10 mouse cellular contexts compared by ENCODE assay signal in the genomic region with DNA sequence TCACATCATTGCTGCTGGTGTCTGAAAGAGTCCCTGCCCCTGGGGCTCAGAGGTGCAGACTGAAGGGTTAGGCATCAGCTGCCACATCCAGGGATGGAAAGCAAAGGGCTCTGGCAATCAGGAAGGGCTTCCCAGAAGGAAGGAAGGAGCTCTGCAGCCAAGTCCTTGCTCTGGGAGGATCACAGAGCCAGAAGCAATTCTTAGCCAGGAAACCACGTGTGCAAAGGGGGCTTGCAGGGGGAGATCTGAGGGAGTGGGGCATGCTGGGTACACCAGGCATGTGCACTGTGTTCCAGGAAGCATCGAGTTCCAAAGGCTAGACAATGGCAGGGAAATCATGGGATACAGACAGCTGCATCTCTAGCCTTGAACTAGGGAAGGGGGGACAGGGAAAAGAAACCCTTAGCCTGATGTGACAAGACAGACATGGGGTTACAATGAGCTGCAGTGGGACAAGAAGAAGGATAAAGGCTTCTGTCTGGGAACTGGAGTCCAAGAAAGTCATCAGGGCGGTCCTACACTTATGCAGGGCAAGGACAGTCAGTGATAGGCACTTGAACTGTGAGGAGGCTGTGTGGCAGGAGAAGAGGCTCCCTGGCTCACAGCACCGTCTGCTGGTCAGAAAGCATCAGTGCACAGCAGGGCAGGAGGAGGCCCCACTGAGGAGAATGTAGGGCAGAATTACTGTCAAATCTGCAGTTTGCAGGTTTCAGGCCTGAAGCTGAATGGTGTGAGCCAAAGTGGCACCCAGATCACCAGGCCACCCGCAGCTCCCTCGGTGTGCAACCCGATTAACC. TPM values are rescaled to one million over a fixed set of nuclear protein-coding genes. Genes with fewer than 3 reads are reported as not detected.
DNase-seq lines count a peak whose midpoint lies in the region; ATAC-seq and TF ChIP-seq lines count a peak whose summit lies in the region.
"Not testable (repeated sequence)": the region's sequence is repeated elsewhere in the genome, so short reads cannot be mapped to it uniquely, and the experiment has no call there.
"Had no signal": no experiment of that assay in that cellular context is flagged by ENCODE, and none has a peak within 500 bp of the region (broad histone marks: within the 10 kb centered on the region; RNA-seq: fewer than 3 reads in every experiment).

No protein-coding gene starts in this region.

- H3K27me3 ChIP-seq in embryonic facial prominence, embryonic 11.5 days (ENCODE audit: control insufficient read depth, insufficient read depth, low read length); kidney, embryonic 16.5 days (ENCODE audit: insufficient read depth, low read length); limb, embryonic 11.5 days (ENCODE audit: control insufficient read depth, insufficient read depth, low read length); midbrain, embryonic 14.5 days (ENCODE audit: control insufficient read depth, insufficient read depth, low read length): not testable (repeated sequence)

- H3K9ac ChIP-seq in embryonic facial prominence, embryonic 11.5 days (replicated peaks; ENCODE audit: low read length); kidney, embryonic 16.5 days (replicated peaks; ENCODE audit: low read length); limb, embryonic 11.5 days (ENCODE audit: low read length); midbrain, embryonic 14.5 days (replicated peaks; ENCODE audit: low read length): not testable (repeated sequence)

- H3K27ac ChIP-seq in bone marrow macrophage, adult 2 months (ENCODE audit: insufficient read depth, low read depth, low read length); embryonic facial prominence, embryonic 11.5 days (replicated peaks; ENCODE audit: low read depth, low read length); kidney, embryonic 16.5 days (ENCODE audit: low read length); limb, embryonic 11.5 days (replicated peaks; ENCODE audit: low read depth, low read length); midbrain, embryonic 14.5 days (replicated peaks; ENCODE audit: low read depth, low read length): not testable (repeated sequence)

- H3K4me2 ChIP-seq in embryonic facial prominence, embryonic 11.5 days (ENCODE audit: low read depth, low read length); kidney, embryonic 16.5 days (replicated peaks; ENCODE audit: low read depth, low read length); limb, embryonic 11.5 days (ENCODE audit: low read depth, severe bottlenecking); midbrain, embryonic 14.5 days (ENCODE audit: low read length): not testable (repeated sequence)

- not testable (repeated sequence) for H3K36me3 ChIP-seq in embryonic facial prominence, embryonic 11.5 days (replicated peaks; ENCODE audit: control insufficient read depth, insufficient read depth, low read depth, low read length); kidney, embryonic 16.5 days (ENCODE audit: insufficient read depth, low read length); limb, embryonic 11.5 days (ENCODE audit: control insufficient read depth, insufficient read depth, low read length); midbrain, embryonic 14.5 days (ENCODE audit: control insufficient read depth, insufficient read depth, low read length)

- not testable (repeated sequence) for TF ChIP-seq POLR2A in bone marrow macrophage, adult 2 months (IDR thresholded peaks at IDR 0.05; ENCODE audit: borderline replicate concordance, low read depth, low read length)

- not testable (repeated sequence) for ATAC-seq in embryonic facial prominence, embryonic 11.5 days (replicated peaks; ENCODE audit: insufficient number of reproducible peaks, low FRiP score, low TSS enrichment, low read depth); limb, embryonic 11.5 days (ENCODE audit: insufficient number of reproducible peaks, low FRiP score, low TSS enrichment, low read depth); midbrain, embryonic 14.5 days (ENCODE audit: low FRiP score, low TSS enrichment)
- ATAC-seq in kidney, embryonic 16.5 days (ENCODE audit: low FRiP score, low TSS enrichment) = 0 out of 2 replicates have a peak, but pooled peaks have one; percentile 39

- H3K4me1 ChIP-seq in bone marrow macrophage, adult 2 months (ENCODE audit: control insufficient read depth, insufficient read depth, low read length); embryonic facial prominence, embryonic 11.5 days (ENCODE audit: control insufficient read depth, insufficient read depth, low read length); kidney, embryonic 16.5 days (ENCODE audit: insufficient read depth, low read length); limb, embryonic 11.5 days (ENCODE audit: control insufficient read depth, insufficient read depth, low read length); midbrain, embryonic 14.5 days (ENCODE audit: control insufficient read depth, insufficient read depth, low read length): not testable (repeated sequence)

- DNase-seq in B cell, adult 2 months = peak; percentile 58 to 64
- peak; percentile 46 for DNase-seq in embryonic facial prominence, embryonic 11.5 days (ENCODE audit: low spot score)
- DNase-seq in heart, adult 8-10 months (ENCODE audit: low spot score) = peak; percentile 71
- DNase-seq in limb, embryonic 11.5 days (ENCODE audit: low spot score) = peak; percentile 38
- peak; percentile 62 for DNase-seq in midbrain, embryonic 14.5 days
- peak; percentile 23 to 52 for DNase-seq in spleen, postnatal 14 days (ENCODE audit: low spot score in 2 of 2)

- TF ChIP-seq CTCF in bone marrow macrophage, adult 2 months (IDR thresholded peaks at IDR 0.05; ENCODE audit: low read depth, low read length) = peak; percentile 63

- H3K4me3 ChIP-seq in bone marrow macrophage, adult 2 months (ENCODE audit: insufficient read depth, low read length); embryonic facial prominence, embryonic 11.5 days (ENCODE audit: low read depth, low read length); kidney, embryonic 16.5 days (ENCODE audit: low read length); limb, embryonic 11.5 days (ENCODE audit: low read depth, low read length); midbrain, embryonic 14.5 days (replicated peaks; ENCODE audit: low read depth, low read length): not testable (repeated sequence)

- not testable (repeated sequence) for H3K9me3 ChIP-seq in embryonic facial prominence, embryonic 11.5 days (replicated peaks; ENCODE audit: control insufficient read depth, low read length); kidney, embryonic 16.5 days (ENCODE audit: low read length); limb, embryonic 11.5 days (ENCODE audit: control insufficient read depth, low read length); midbrain, embryonic 14.5 days (ENCODE audit: control insufficient read depth, low read length)

- 31% methylated on average over 7 of the region's 7 CpGs for WGBS in embryonic facial prominence, embryonic 11.5 days
- 29% methylated on average over 7 of the region's 7 CpGs for WGBS in kidney, embryonic 16.5 days
- WGBS in limb, embryonic 11.5 days = 28% methylated on average over 7 of the region's 7 CpGs
- WGBS in midbrain, embryonic 14.5 days = 36% methylated on average over 7 of the region's 7 CpGs

RNA-seq across cellular contexts. Expression of a gene that starts 14.3 kb away (rescaled TPM):
- polyA plus RNA-seq in bone marrow macrophage, adult 2 months (2012; ENCODE audit: insufficient read depth, insufficient read length, missing spikeins) = 161 and 193 TPM in 2 replicates
- polyA plus RNA-seq in embryonic facial prominence, embryonic 11.5 days (2014; fragmentation: Nextera tagmentation; extraction: Ambion mirVana) = 1.2 and 1.6 TPM in 2 replicates
- 1 to 10 TPM; 1.2 to 5.3 (median 1.3) TPM for total RNA-seq in heart, adult 8-10 months (2022)
- polyA plus RNA-seq in kidney, embryonic 16.5 days (2015; fragmentation: Nextera tagmentation; extraction: Ambion mirVana) = 1.3 TPM in 2 replicates
- 1.3 and 1.5 TPM in 2 replicates for polyA plus RNA-seq in limb, embryonic 11.5 days (2014; fragmentation: Nextera tagmentation; extraction: Ambion mirVana)
- polyA plus RNA-seq in midbrain, embryonic 14.5 days (2014; fragmentation: Nextera tagmentation; extraction: Ambion mirVana) = 0.28 and 1.0 TPM in 2 replicates

RNA-seq across cellular contexts. Expression of a gene that starts 34.3 kb away (rescaled TPM):
- polyA plus RNA-seq in bone marrow macrophage, adult 2 months (2012; ENCODE audit: insufficient read depth, insufficient read length, missing spikeins) = 66.8 and 71.4 TPM in 2 replicates
- polyA plus RNA-seq in embryonic facial prominence, embryonic 11.5 days (2014; fragmentation: Nextera tagmentation; extraction: Ambion mirVana) = 0.26 and 0.38 TPM in 2 replicates
- total RNA-seq in heart, adult 8-10 months (2022) = 1 to 10 TPM in 1 of 4 experiments, under 1 TPM in 3; 0.30 to 1.5 (median 0.69) TPM
- polyA plus RNA-seq in kidney, embryonic 16.5 days (2015; fragmentation: Nextera tagmentation; extraction: Ambion mirVana) = 0.12 and 0.19 TPM in 2 replicates
- 0.33 and 0.39 TPM in 2 replicates for polyA plus RNA-seq in limb, embryonic 11.5 days (2014; fragmentation: Nextera tagmentation; extraction: Ambion mirVana)
- 0.47 TPM in 1 of 2 replicates, not detected in the other for polyA plus RNA-seq in midbrain, embryonic 14.5 days (2014; fragmentation: Nextera tagmentation; extraction: Ambion mirVana)

RNA-seq across cellular contexts. Expression of a gene that starts 55.9 kb away (rescaled TPM):
- not detected in 2 replicates for polyA plus RNA-seq in bone marrow macrophage, adult 2 months (2012; ENCODE audit: insufficient read depth, insufficient read length, missing spikeins)
- polyA plus RNA-seq in embryonic facial prominence, embryonic 11.5 days (2014; fragmentation: Nextera tagmentation; extraction: Ambion mirVana) = not detected in 2 replicates
- not detected for total RNA-seq in heart, adult 8-10 months (2022)
- polyA plus RNA-seq in kidney, embryonic 16.5 days (2015; fragmentation: Nextera tagmentation; extraction: Ambion mirVana) = not detected in 2 replicates
- polyA plus RNA-seq in limb, embryonic 11.5 days (2014; fragmentation: Nextera tagmentation; extraction: Ambion mirVana) = not detected in 2 replicates
- polyA plus RNA-seq in midbrain, embryonic 14.5 days (2014; fragmentation: Nextera tagmentation; extraction: Ambion mirVana) = not detected in 2 replicates
- polyA plus RNA-seq: hindbrain, embryonic 12.5 days; neural tube, embryonic 13.5 days had no signal

Comparison
In these comparisons a context has a peak if more than half of its experiments do, and no peak if none do; other contexts are left out.
1. RNA of a gene that starts 14.3 kb away (polyA plus RNA-seq): 161 to 193 TPM in bone marrow macrophage, adult 2 months; 1.3 to 1.5 TPM in limb, embryonic 11.5 days, 1.3 TPM in kidney, embryonic 16.5 days, 1.2 to 1.6 TPM in embryonic facial prominence, embryonic 11.5 days and 0.28 to 1.0 TPM in midbrain, embryonic 14.5 days; every median in the first group is over 10 times any median in the second.
2. RNA of a gene that starts 34.3 kb away (polyA plus RNA-seq): 66.8 to 71.4 TPM in bone marrow macrophage, adult 2 months; 0.47 TPM in midbrain, embryonic 14.5 days, 0.33 to 0.39 TPM in limb, embryonic 11.5 days, 0.26 to 0.38 TPM in embryonic facial prominence, embryonic 11.5 days and 0.12 to 0.19 TPM in kidney, embryonic 16.5 days; every median in the first group is over 10 times any median in the second.
3. Peak in every context shown above with its lines, with median percentiles within 50 percentile points of each other: DNase-seq.